Mouse (Mus musculus) lung, adult 2 months (tissue): ENCODE data around the gene Fbl. TPM values are rescaled to one million over a fixed set of nuclear protein-coding genes. Genes with fewer than 3 reads are reported as not detected.
"Not testable (repeated sequence)": the region's sequence is repeated elsewhere in the genome, so short reads cannot be mapped to it uniquely, and the experiment has no call there.

Experiments
- DNase-seq: peaks from one replicate; pipeline ENCODE4 v3.0.0; 2022
- H3K4me1 ChIP-seq: fragments of 200-500 bp; 2 replicates; pipeline ENCODE4 v1.6.1; 2011; ENCODE audit warnings: low read length; ENCODE audit not compliant: control insufficient read depth, insufficient read depth
- H3K4me3 ChIP-seq: fragments of 200-500 bp; replicated peaks from 2 replicates; pipeline ENCODE3; 2011; ENCODE audit warnings: low read depth, mild to moderate bottlenecking, control low read depth, low read length; ENCODE audit errors: extremely low read depth
- CTCF ChIP-seq: fragments of 200-500 bp; IDR thresholded peaks from 2 replicates; pipeline ENCODE4 v1.5.1; 2011; ENCODE audit warnings: mild to moderate bottlenecking, low read length, control low read depth; ENCODE audit not compliant: insufficient read depth
- POLR2A ChIP-seq: fragments of 200-500 bp; IDR thresholded peaks from 2 replicates; pipeline ENCODE4 v1.6.1; 2011; ENCODE audit warnings: low read depth, mild to moderate bottlenecking, control low read depth, low read length, borderline replicate concordance; ENCODE audit errors: extremely low read depth
- WGBS: fragments of 180-500 bp; shearing (Covaris S2); methylation state at CpG from one replicate; pipeline ENCODE4 v1.1.7; 2018; 5-methylcytosine and 5-hydroxymethylcytosine counted together
- polyA plus RNA-seq: library from polyadenylated mRNA; depleted of rRNA; stranded (reverse); fragments of >200 nt; gene quantifications from 2 replicates; pipeline ENCODE4 v1.2.3, GENCODE M21; 2012; rRNA removed

Fbl gene
- polyA plus RNA-seq, 1 experiment: 40.9 TPM

DNA sequence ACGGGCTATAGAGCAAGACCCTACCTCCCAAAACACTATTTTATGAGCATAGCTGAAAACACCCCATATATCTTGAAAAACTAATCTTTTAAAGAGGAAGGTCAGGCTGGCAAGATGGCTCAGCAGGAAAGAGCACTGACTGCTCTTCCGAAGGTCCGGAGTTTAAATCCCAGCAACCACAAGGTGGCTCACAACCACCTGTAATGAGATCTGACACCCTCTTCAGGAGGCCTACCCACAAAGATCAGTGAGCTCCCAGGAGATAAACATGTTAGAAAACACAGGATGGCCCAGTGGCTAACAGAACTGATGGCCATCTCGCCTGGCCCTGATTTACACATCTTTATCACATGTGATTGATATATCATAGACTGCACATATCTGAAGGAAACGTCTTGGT is 41.2 kb downstream of the Fbl start:
- no peak overlapping the region for H3K4me3 ChIP-seq
- WGBS: 34% methylated on average over 5 of the region's 5 CpGs
- TF ChIP-seq POLR2A (no peak), CTCF (no peak)
- no peaks in the 10 kb centered on the region for H3K4me1 ChIP-seq
- no peak for DNase-seq

DNA sequence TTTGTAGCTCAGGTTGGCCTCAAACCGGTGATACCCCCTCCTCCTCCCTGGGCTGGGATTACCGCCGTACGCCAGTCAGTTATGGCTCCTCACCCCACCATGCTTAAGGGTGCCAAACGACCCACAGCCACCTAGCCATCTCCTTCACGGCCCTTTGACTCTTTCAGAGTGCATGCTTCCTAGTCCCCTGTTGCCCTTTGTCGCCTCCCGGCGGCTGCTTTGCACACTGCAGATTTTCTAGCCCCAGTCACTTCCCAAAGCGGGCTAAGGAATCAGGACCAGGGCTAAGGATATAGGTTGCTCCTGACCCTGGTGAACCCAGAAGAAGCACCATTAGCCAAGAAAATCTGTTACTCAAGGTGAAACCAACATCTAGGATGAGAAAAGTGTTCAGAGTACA is 44.6 kb downstream of the Fbl start:
- 33% methylated on average over 10 of the region's 10 CpGs for WGBS
- TF ChIP-seq CTCF (peak; percentile 83), POLR2A (no peak)
- DNase-seq: peak; percentile 72
- Histone ChIP-seq H3K4me3 (no peak overlapping the region), H3K4me1 (no peaks in the 10 kb centered on the region)

DNA sequence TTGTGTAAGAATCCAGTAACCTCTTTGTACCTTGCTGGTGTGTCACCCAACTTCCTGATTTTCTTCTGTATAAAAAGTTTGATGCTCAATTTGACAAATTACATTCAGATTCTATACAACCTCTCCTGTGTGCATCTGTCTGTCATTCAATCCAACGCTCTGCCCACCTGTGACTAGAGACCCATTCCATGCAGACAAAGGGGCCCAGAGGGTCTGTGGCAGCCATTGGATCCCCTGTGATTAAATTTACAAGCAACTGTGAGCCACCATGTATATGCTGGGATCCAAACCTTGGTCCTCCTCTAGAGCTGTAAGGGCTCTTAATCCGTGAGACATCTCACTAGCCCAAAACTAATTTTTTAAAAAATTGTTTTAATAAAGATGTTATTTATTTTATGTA is 46.4 kb downstream of the Fbl start:
- H3K4me3 ChIP-seq, DNase-seq, H3K4me1 ChIP-seq: not testable (repeated sequence)
- whole genome bisulfite sequencing: 84% methylated on average over 2 of the region's 2 CpGs

DNA sequence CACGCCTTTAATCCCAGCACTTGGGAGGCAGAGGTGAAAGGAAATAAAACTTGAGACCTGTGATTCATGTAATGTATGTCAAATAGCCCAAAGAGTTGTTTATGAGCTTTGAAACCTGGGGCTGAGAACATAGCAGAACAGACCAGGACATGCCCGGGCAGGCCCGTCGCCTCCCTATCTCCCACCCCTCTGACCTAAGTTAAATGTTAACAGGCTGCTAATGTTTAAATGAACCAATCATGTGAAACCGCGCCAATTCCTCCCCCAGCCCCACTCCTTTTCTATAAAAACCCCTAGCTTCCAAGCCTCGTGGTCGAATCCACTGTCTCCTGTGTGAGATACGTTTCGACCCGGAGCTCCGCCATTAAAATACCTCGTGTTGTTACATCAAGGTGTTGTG is 48.3 kb downstream of the Fbl start:
- 84% methylated on average over 13 of the region's 13 CpGs for WGBS
- H3K4me1 ChIP-seq, DNase-seq, H3K4me3 ChIP-seq: not testable (repeated sequence)

DNA sequence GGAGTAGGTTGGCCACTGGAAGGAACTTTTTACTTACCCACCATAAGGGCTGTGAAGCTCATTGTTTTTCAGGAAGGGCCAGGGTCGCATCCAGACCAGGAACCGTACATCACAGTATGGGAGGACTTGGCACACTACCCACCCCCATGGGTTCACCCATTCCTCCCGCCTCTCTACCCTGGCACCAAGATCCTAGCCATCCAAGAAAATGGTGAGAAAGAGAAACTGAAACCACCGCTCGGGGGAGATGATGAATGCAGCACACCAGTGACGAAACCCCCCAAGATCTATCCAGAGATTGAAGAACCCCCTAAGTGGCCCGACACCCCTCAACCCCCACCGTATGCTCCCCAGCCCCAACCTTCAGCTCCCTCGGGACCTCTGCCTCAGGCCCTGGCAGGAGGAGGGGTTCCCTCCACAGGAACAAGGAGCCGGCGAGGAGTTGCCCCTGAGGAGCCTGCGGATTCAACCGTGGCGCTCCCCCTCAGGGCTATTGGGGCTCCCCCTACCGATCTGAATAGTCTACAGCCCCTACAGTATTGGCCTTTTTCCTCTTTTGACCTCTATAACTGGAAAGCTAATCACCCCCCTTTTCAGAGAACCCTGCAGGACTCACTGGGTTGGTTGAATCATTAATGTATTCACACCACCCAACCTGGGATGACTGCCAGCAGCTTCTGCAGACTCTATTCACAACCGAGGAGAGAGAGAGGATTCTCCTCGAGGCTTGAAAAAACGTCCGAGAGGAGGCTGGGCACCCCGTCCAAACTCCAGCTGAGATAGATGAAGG is 49.6 kb downstream of the Fbl start:
- DNase-seq, H3K4me1 ChIP-seq, H3K4me3 ChIP-seq: not testable (repeated sequence)
- 80% methylated on average over 20 of the region's 20 CpGs for WGBS

DNA sequence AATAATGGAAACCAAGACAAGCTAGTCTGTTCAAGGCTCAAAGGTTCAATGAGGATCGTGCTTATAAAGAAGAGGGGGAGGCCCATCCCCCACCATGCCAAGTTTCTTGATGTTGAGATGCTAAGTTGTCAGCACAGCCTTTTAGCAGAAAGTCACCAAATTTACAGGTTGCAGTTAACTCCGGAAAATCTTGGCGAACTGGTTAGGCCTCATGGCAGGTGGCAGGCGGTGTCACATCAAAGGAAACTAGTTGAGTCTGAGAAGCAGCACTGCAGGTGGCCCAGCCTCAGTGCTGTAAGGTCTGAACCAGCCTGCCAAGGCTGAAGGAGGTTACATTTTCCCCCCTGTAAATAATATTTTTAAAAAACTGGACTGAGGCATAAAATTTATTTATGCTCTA is 57.3 kb downstream of the Fbl start:
- not testable (repeated sequence) for H3K4me3 ChIP-seq, H3K4me1 ChIP-seq, DNase-seq
- 82% methylated on average over 4 of the region's 4 CpGs for WGBS

DNA sequence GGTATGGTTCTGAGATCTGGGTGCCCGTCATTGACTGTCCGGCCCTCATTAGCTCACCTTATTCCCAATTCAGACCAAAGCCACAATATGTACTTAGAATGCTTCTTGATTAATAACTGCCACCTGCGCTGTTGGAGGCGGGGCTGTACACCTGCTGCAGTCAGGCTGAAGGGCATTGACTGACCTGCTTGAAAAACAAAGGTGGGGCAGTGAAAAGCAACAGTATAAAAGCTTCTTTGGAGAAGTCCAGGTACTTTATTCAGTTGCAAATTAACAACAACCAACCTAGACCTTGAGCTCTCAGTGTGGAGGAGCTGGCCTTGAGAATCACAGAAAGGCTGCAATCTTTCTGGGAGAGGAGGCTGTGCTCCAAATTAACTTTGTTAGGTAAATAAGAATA is 57.9 kb downstream of the Fbl start:
- H3K4me1 ChIP-seq, H3K4me3 ChIP-seq, DNase-seq: not testable (repeated sequence)
- 91% methylated on average over 4 of the region's 4 CpGs for WGBS

Other genes starting within 250 kb of the Fbl start
- gene Zfp974, start 240.2 kb upstream of the Fbl start, polyA plus RNA-seq: 1.2 and 1.7 TPM in 2 replicates
- gene Zfp780b, start 190.5 kb upstream of the Fbl start, polyA plus RNA-seq: 1.3 and 2.0 TPM in 2 replicates
- gene Zfp850, start 155.6 kb upstream of the Fbl start, polyA plus RNA-seq: 0.18 and 0.31 TPM in 2 replicates
- gene Psmc4, start 119.6 kb upstream of the Fbl start, polyA plus RNA-seq: 67.7 and 86.4 TPM in 2 replicates
- gene Fcgbp, start 98.5 kb upstream of the Fbl start, polyA plus RNA-seq: 7.5 and 19.2 TPM in 2 replicates
- gene 9530053A07Rik, start 40.2 kb upstream of the Fbl start, polyA plus RNA-seq: 0.45 and 0.63 TPM in 2 replicates
- 50.1 and 53.7 TPM in 2 replicates for gene Dyrk1b, start 9.8 kb downstream of the Fbl start, polyA plus RNA-seq
- 5.2 and 8.1 TPM in 2 replicates for gene Eid2, start 98.2 kb downstream of the Fbl start, polyA plus RNA-seq
- gene Eid2b, start 108.0 kb downstream of the Fbl start, polyA plus RNA-seq: 11.9 and 15.6 TPM in 2 replicates
- not detected in 2 replicates for gene Selenov, start 121.5 kb downstream of the Fbl start, polyA plus RNA-seq
- 0.12 and 0.20 TPM in 2 replicates for gene Dll3, start 132.5 kb downstream of the Fbl start, polyA plus RNA-seq
- gene Timm50, start 142.4 kb downstream of the Fbl start, polyA plus RNA-seq: 38.8 and 44.4 TPM in 2 replicates
- 98.7 and 109 TPM in 2 replicates for gene Supt5, start 169.0 kb downstream of the Fbl start, polyA plus RNA-seq
- 529 and 774 TPM in 2 replicates for gene Rps16, start 180.9 kb downstream of the Fbl start, polyA plus RNA-seq
- 37.5 and 40.0 TPM in 2 replicates for gene Plekhg2, start 202.9 kb downstream of the Fbl start, polyA plus RNA-seq
- 83.3 and 136 TPM in 2 replicates for gene Zfp36, start 210.5 kb downstream of the Fbl start, polyA plus RNA-seq
- gene Med29, start 223.0 kb downstream of the Fbl start, polyA plus RNA-seq: 37.3 and 39.2 TPM in 2 replicates
- gene Paf1, start 223.2 kb downstream of the Fbl start, polyA plus RNA-seq: 81.5 and 103 TPM in 2 replicates